Mouse (Mus musculus): ENCODE results near the gene Bbof1.

GRCm38 (mm10) chr12:84407259-84407658 is 1.6 kb upstream of the Bbof1 start:
- TF ChIP-seq CTCF (IDR thresholded peaks at IDR 0.05; ENCODE audit: borderline replicate concordance, insufficient read depth, low read depth, low read length) (no peak), POLR2A (IDR thresholded peaks at IDR 0.05; ENCODE audit: borderline replicate concordance, insufficient read depth, low read length) (no peak)

Data from cerebellum, adult 2 months (tissue).